In genomic region chr14:20837681-20838080, GRCm38 (mm10) we compare ENCODE assay signal across 12 mouse cellular contexts. TPM values are rescaled to one million over a fixed set of nuclear protein-coding genes. Genes with fewer than 3 reads are reported as not detected.
DNase-seq lines count a peak whose midpoint lies in the region; ATAC-seq and TF ChIP-seq lines count a peak whose summit lies in the region.
"Had no signal": no experiment of that assay in that cellular context is flagged by ENCODE, and none has a peak within 500 bp of the region (broad histone marks: within the 10 kb centered on the region; RNA-seq: fewer than 3 reads in every experiment).

No protein-coding gene starts in this region.

- no peak overlapping the region for H3K4me2 ChIP-seq in forebrain, embryonic 11.5 days (ENCODE audit: low read depth, low read length, severe bottlenecking)
- H3K4me2 ChIP-seq in liver, postnatal 0 days (ENCODE audit: low read depth, low read length) = peak overlapping the region; percentile 82

- peaks cover 24% of the 10 kb centered on the region for H3K27me3 ChIP-seq in forebrain, embryonic 10.5 days (ENCODE audit: poor library complexity, severe bottlenecking)
- no peaks in the 10 kb centered on the region for H3K27me3 ChIP-seq in forebrain, embryonic 11.5 days (ENCODE audit: control insufficient read depth, insufficient read depth, low read length)
- 0 out of 2 replicates have a peak, but pooled peaks cover 3% of the 10 kb centered on the region for H3K27me3 ChIP-seq in liver, postnatal 0 days (ENCODE audit: insufficient read depth, low read length)
- H3K27me3 ChIP-seq: lung, embryonic 15.5 days had no signal

- no peak for DNase-seq in forebrain, embryonic 10.5 days (ENCODE audit: extremely low spot score, low spot score)
- no peak for DNase-seq in forebrain, embryonic 11.5 days (ENCODE audit: low spot score)
- DNase-seq in kidney, adult 18-20 months = peak; percentile 35
- DNase-seq in kidney, adult 8-10 months = no peak
- DNase-seq in liver, postnatal 0 days = no peak
- DNase-seq in embryo, embryonic 11 days = no peak
- no peak for DNase-seq in layer of hippocampus, adult 18-20 months (ENCODE audit: low spot score in 2 of 2)
- DNase-seq: spleen, adult 18-20 months had no signal

- 76% methylated on average over 7 of the region's 7 CpGs for WGBS in forebrain, embryonic 10.5 days
- 74% methylated on average over 7 of the region's 7 CpGs for WGBS in forebrain, embryonic 11.5 days
- 78% methylated on average over 7 of the region's 7 CpGs for WGBS in liver, postnatal 0 days (ENCODE audit: insufficient replicate concordance)

- no peaks in the 10 kb centered on the region for H3K36me3 ChIP-seq in forebrain, embryonic 10.5 days (replicated peaks)
- H3K36me3 ChIP-seq in forebrain, embryonic 11.5 days (ENCODE audit: control insufficient read depth, insufficient read depth, low read length) = no peaks in the 10 kb centered on the region
- H3K36me3 ChIP-seq in liver, postnatal 0 days (replicated peaks; ENCODE audit: insufficient read depth, low read length) = no peaks in the 10 kb centered on the region
- H3K36me3 ChIP-seq: G1E; lung, embryonic 15.5 days; midbrain, embryonic 15.5 days had no signal

- no peak for TF ChIP-seq POLR2A in bone marrow macrophage, adult 2 months (IDR thresholded peaks at IDR 0.05; ENCODE audit: borderline replicate concordance, low read depth, low read length)

- TF ChIP-seq EP300 in liver, postnatal 0 days (IDR thresholded peaks at IDR 0.05; ENCODE audit: low read depth) = no peak

- peaks cover 18% of the 10 kb centered on the region for H3K4me1 ChIP-seq in forebrain, embryonic 10.5 days
- H3K4me1 ChIP-seq in forebrain, embryonic 11.5 days (replicated peaks; ENCODE audit: control insufficient read depth, insufficient read depth, low read length) = 0 out of 2 replicates have a peak, but pooled peaks cover 3% of the 10 kb centered on the region
- H3K4me1 ChIP-seq in bone marrow macrophage, adult 2 months (ENCODE audit: control insufficient read depth, insufficient read depth, low read length) = peaks cover 68% of the 10 kb centered on the region
- peaks cover 8% of the 10 kb centered on the region; the same call in 1 of the 2 replicates for H3K4me1 ChIP-seq in liver, postnatal 0 days (ENCODE audit: insufficient read depth)

- 0 out of 2 replicates have a peak overlapping the region, but pooled peaks have one; percentile 70 for H3K4me3 ChIP-seq in forebrain, embryonic 10.5 days
- no peak overlapping the region for H3K4me3 ChIP-seq in forebrain, embryonic 11.5 days (ENCODE audit: low read depth, low read length)
- H3K4me3 ChIP-seq in bone marrow macrophage, adult 2 months (ENCODE audit: insufficient read depth, low read length) = peak overlapping the region; percentile 80
- no peak overlapping the region for H3K4me3 ChIP-seq in liver, postnatal 0 days (ENCODE audit: low read depth, low read length)

- no peak overlapping the region for H3K27ac ChIP-seq in forebrain, embryonic 10.5 days
- no peak overlapping the region for H3K27ac ChIP-seq in forebrain, embryonic 11.5 days (ENCODE audit: low read depth, low read length)
- peak overlapping the region; percentile 59 for H3K27ac ChIP-seq in bone marrow macrophage, adult 2 months (ENCODE audit: insufficient read depth, low read depth, low read length)
- H3K27ac ChIP-seq in liver, postnatal 0 days (ENCODE audit: low read depth) = no peak overlapping the region
- H3K27ac ChIP-seq: lung, embryonic 15.5 days; midbrain, embryonic 15.5 days had no signal

- H3K9ac ChIP-seq in forebrain, embryonic 11.5 days (ENCODE audit: low read length) = no peak overlapping the region
- H3K9ac ChIP-seq in liver, postnatal 0 days (replicated peaks) = no peak overlapping the region

- TF ChIP-seq CTCF in bone marrow macrophage, adult 2 months (IDR thresholded peaks at IDR 0.05; ENCODE audit: low read depth, low read length) = peak; percentile 32; the same call in 1 of the 2 replicates
- TF ChIP-seq CTCF in liver, postnatal 0 days (IDR thresholded peaks at IDR 0.05; ENCODE audit: low read depth) = no peak

- no peaks in the 10 kb centered on the region for H3K9me3 ChIP-seq in forebrain, embryonic 10.5 days
- H3K9me3 ChIP-seq in forebrain, embryonic 11.5 days (ENCODE audit: control insufficient read depth, low read length) = no peaks in the 10 kb centered on the region
- no peaks in the 10 kb centered on the region for H3K9me3 ChIP-seq in liver, postnatal 0 days (ENCODE audit: low read length)
- H3K9me3 ChIP-seq: G1E; lung, embryonic 15.5 days; midbrain, embryonic 15.5 days had no signal

- ATAC-seq in forebrain, embryonic 11.5 days (replicated peaks; ENCODE audit: low FRiP score) = no peak
- ATAC-seq in liver, postnatal 0 days = no peak
- ATAC-seq: midbrain, embryonic 15.5 days had no signal

RNA-seq across cellular contexts. Expression of gene Plau, which starts 1.2 kb away (rescaled TPM):
- polyA plus RNA-seq in forebrain, embryonic 10.5 days (2016; fragmentation: Nextera tagmentation; extraction: Ambion mirVana) = 0.40 and 0.59 TPM in 2 replicates
- 0.25 and 0.31 TPM in 2 replicates for polyA plus RNA-seq in forebrain, embryonic 11.5 days (2014; fragmentation: Nextera tagmentation; extraction: Ambion mirVana)
- 16.7 and 18.6 TPM in 2 replicates for polyA plus RNA-seq in bone marrow macrophage, adult 2 months (2012; ENCODE audit: insufficient read depth, insufficient read length, missing spikeins)
- 0.83 and 0.84 TPM in 2 replicates for polyA plus RNA-seq in liver, postnatal 0 days (2015; fragmentation: Nextera tagmentation; extraction: Ambion mirVana)
- 1 to 10 TPM; 3.3 to 4.5 TPM for total RNA-seq in layer of hippocampus, adult 18-20 months (2021)
- polyA plus RNA-seq: G1E had no signal

RNA-seq across cellular contexts. Expression of gene Camk2g, which starts 43.8 kb away (rescaled TPM):
- 33.0 and 37.8 TPM in 2 replicates for polyA plus RNA-seq in forebrain, embryonic 10.5 days (2016; fragmentation: Nextera tagmentation; extraction: Ambion mirVana)
- 46.8 and 52.0 TPM in 2 replicates for polyA plus RNA-seq in forebrain, embryonic 11.5 days (2014; fragmentation: Nextera tagmentation; extraction: Ambion mirVana)
- polyA plus RNA-seq in bone marrow macrophage, adult 2 months (2012; ENCODE audit: insufficient read depth, insufficient read length, missing spikeins) = 18.2 and 24.6 TPM in 2 replicates
- polyA plus RNA-seq in liver, postnatal 0 days (2015; fragmentation: Nextera tagmentation; extraction: Ambion mirVana) = 6.6 and 7.2 TPM in 2 replicates
- 100 to 1,000 TPM; 225 to 233 TPM for total RNA-seq in layer of hippocampus, adult 18-20 months (2021)

Comparison
In these comparisons a context has a peak if more than half of its experiments do, and no peak if none do; other contexts are left out.
1. H3K4me3 ChIP-seq: peak in forebrain, embryonic 10.5 days (single experiment) and bone marrow macrophage, adult 2 months (single experiment); none in forebrain, embryonic 11.5 days (single experiment) and liver, postnatal 0 days (single experiment).